Mouse (Mus musculus) Patski (cell line): ENCODE results near the gene Prkca. TPM values are rescaled to one million over a fixed set of nuclear protein-coding genes. Genes with fewer than 3 reads are reported as not detected.

Experiments used
- ATAC-seq: fragments of 100-300 bp; one replicate; pipeline ENCODE4 v1.8.0; 2021
- CTCF ChIA-PET: fragments of 350-600 bp; sonication (Branson Sonifier 250); formaldehyde crosslinking; loops from one replicate; lab custom pipeline; 2022; ENCODE audit warnings: inconsistent platforms; lab: Charles Lee
- POLR2A ChIA-PET: fragments of 350-600 bp; sonication (Branson Sonifier 250); formaldehyde crosslinking; loops from one replicate; lab custom pipeline; 2022; ENCODE audit warnings: antibody characterized with exemption, inconsistent platforms; lab: Charles Lee
- DNase-seq: peaks from one replicate; pipeline ENCODE4 v3.0.0-alpha.2; 2011; ENCODE audit warnings: low read depth, low spot score
- H3K27me3 ChIP-seq: fragments of 371-371 bp; one replicate; pipeline ENCODE4 v1.5.1; 2021
- CTCF ChIP-seq: fragments of 100-300 bp; IDR thresholded peaks from one replicate; pipeline ENCODE4 v1.5.1; 2021
- in situ Hi-C: fragments of 300-500 bp; cut with MboI; formaldehyde crosslinking; loops from 3 replicates; pipeline ENCODE4 v1.11.1; 2018; ENCODE audit warnings: low pct_unique_long_range_greater_than_20kb, mixed read lengths
- polyA plus RNA-seq: library from polyadenylated mRNA; unstranded; gene quantifications from one replicate; pipeline ENCODE4 v1.2.3, GENCODE M21; 2021

The Prkca gene
- polyA plus RNA-seq, 1 experiment from 2014 or later, result 37.4 TPM

DNA sequence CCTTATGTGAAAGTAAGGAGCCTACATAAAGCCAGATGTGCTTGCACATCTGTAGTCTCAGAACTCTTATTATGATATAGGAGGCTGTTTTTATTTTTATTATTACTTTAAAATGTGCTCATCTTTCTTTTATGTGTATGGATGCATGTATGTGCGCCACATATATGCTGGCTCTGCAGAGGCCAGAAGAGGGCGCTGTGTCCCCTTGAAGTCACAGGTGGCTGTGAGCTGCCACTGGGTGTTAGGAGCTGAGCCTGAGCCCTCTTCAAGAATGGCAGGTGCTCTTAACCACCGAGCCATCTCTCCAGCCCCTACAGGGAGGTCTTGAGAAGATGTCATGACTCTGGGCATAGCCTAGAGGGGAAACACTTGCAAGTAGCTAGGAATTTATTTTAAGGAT, 452.4 kb downstream of the Prkca start:
- CTCF ChIA-PET, result interaction anchor here (1.0 kb wide), 1 partner anchor 48 kb away, joined by 3 read pairs; no protein-coding TSS in a partner anchor
- no peak for DNase-seq
- ATAC-seq, result no peak
- peaks cover 32% of the 10 kb centered on the region for H3K27me3 ChIP-seq
- TF ChIP-seq CTCF, result peak; percentile 36
- POLR2A ChIA-PET, result no interaction called here
- in situ Hi-C loops, result no loop called here

DNA sequence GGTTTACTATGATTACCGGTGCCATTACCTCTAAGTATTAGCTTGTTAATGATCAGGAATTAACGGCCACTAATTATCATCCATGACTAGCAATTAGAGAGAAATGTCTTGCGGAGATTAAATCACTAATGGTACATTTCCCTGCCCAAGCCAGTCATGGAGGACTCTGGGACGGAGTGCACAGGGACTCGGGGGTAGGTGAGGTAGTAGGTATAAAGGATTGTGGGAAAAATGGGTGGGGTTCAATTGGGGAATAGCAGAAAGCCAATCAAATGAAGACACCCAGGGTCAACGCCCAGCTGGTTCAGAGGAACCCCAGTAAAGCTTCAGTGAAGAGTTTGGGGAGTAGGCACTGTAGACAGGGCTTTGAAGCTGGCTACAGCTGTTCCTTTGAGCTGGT, 456.4 kb downstream of the Prkca start:
- no peak for DNase-seq
- no peak for ATAC-seq
- no peak for TF ChIP-seq CTCF
- ChIA-PET CTCF (interaction anchor here (1.8 kb wide), 1 partner anchor 22 kb away, joined by 4 read pairs; no protein-coding TSS in a partner anchor), POLR2A (no interaction called here)
- peaks cover 27% of the 10 kb centered on the region for H3K27me3 ChIP-seq
- in situ Hi-C loops, result no loop called here

Other genes with a start within 250 kb of the Prkca start
- gene Apoh, start 574 bp downstream of the Prkca start, polyA plus RNA-seq, result 0.35 TPM
- gene Cep112, start 81.3 kb upstream of the Prkca start, polyA plus RNA-seq, result 9.7 TPM